Mouse (Mus musculus) hindbrain, embryonic 12.5 days (tissue): ENCODE data around the gene Dnah6. TPM values are rescaled to one million over a fixed set of nuclear protein-coding genes. Genes with fewer than 3 reads are reported as not detected.

ENCODE experiments used
- ATAC-seq: fragments of 200-750 bp; cut with Nextera tagmentation; 2 replicates; pipeline ENCODE4 v1.8.0; 2017; ENCODE audit warnings: moderate TSS enrichment; ENCODE audit not compliant: low FRiP score
- H3K27ac ChIP-seq: fragments of 300-500 bp; sonication (generic); 2 replicates; pipeline ENCODE4 v1.5.1; 2016; ENCODE audit warnings: mild to moderate bottlenecking
- H3K27me3 ChIP-seq: fragments of 300-500 bp; sonication (generic); 2 replicates; pipeline ENCODE4 v1.6.1; 2016; ENCODE audit warnings: mild to moderate bottlenecking
- H3K36me3 ChIP-seq: fragments of 300-500 bp; sonication (generic); 2 replicates; pipeline ENCODE4 v1.6.1; 2016; ENCODE audit warnings: mild to moderate bottlenecking
- H3K4me1 ChIP-seq: fragments of 300-500 bp; sonication (generic); 2 replicates; pipeline ENCODE4 v1.6.1; 2016
- H3K4me2 ChIP-seq: fragments of 300-500 bp; sonication (generic); replicated peaks from 2 replicates; pipeline ENCODE4 v1.6.1; 2016; ENCODE audit warnings: mild to moderate bottlenecking
- H3K4me3 ChIP-seq: fragments of 300-500 bp; sonication (generic); 2 replicates; pipeline ENCODE4 v1.5.1; 2016; ENCODE audit warnings: mild to moderate bottlenecking
- H3K9ac ChIP-seq: fragments of 300-500 bp; sonication (generic); 2 replicates; pipeline ENCODE4 v1.6.1; 2016; ENCODE audit warnings: mild to moderate bottlenecking, moderate library complexity
- H3K9me3 ChIP-seq: fragments of 300-500 bp; sonication (generic); replicated peaks from 2 replicates; pipeline ENCODE4 v1.6.1; 2016; ENCODE audit warnings: mild to moderate bottlenecking
- WGBS: fragments of 180-500 bp; shearing (Covaris S2); methylation state at CpG from one replicate; pipeline ENCODE4 v1.1.7; 2016; 5-methylcytosine and 5-hydroxymethylcytosine counted together
- polyA plus RNA-seq: library from polyadenylated mRNA; unstranded; fragments of >200 nt; fragmentation: Nextera tagmentation; extraction: Ambion mirVana; gene quantifications from 2 replicates; pipeline ENCODE4 v1.2.1, GENCODE M21; 2016

Gene Dnah6
- polyA plus RNA-seq, 1 experiment from 2014 or later = 0.50 TPM

DNA sequence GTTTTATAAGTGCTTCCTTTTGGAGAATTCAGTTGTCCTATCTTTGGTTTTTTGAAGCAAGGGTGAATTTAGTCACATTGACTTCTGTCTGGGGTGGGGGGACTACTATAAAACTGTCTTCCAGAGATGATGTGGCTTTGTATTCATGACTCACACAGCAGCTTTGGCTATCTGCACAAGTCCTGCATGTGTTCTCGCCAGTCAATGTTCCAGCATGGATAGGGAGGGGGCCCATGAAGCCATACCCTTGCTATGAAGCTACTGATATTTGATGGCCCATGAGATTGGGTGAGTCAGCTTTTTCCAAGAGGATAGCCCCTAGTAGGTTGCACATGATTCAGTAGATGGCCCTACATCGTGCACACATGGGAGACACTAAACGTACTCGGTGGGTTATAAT, 128.3 kb downstream of the Dnah6 start:
- no peaks in the 10 kb centered on the region for H3K4me1 ChIP-seq
- no peak overlapping the region for H3K4me3 ChIP-seq
- H3K36me3 ChIP-seq = no peaks in the 10 kb centered on the region
- 94% methylated on average over 4 of the region's 4 CpGs for WGBS
- no peak for ATAC-seq
- no peak overlapping the region for H3K4me2 ChIP-seq
- H3K9me3 ChIP-seq = no peaks in the 10 kb centered on the region; the same call in 1 of the 2 replicates
- no peak overlapping the region for H3K9ac ChIP-seq
- no peak overlapping the region for H3K27ac ChIP-seq
- no peaks in the 10 kb centered on the region for H3K27me3 ChIP-seq

DNA sequence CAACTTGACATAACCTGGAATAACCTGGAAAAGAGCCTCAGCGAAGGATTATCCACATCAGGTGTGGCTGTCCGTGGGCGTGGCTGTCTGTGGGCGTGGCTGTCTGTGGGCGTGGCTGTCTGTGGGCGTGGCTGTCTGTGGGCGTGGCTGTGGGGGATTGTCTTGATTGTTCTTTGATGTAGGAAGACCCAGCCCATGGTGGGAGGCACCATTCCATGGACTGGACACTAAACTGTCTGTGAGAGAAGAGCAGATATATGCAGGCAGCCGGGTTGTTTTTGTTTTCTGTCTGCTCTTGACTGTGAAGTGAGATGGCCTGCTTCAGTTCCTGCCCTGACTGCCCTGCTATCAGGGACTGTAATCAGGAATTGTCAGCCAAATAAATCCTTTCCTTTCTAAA, 130.6 kb downstream of the Dnah6 start:
- Histone ChIP-seq H3K4me1 (no peaks in the 10 kb centered on the region), H3K9me3 (no peaks in the 10 kb centered on the region), H3K36me3 (no peaks in the 10 kb centered on the region), H3K4me2 (no peak overlapping the region), H3K9ac (no peak overlapping the region), H3K27ac (no peak overlapping the region), H3K4me3 (no peak overlapping the region), H3K27me3 (no peaks in the 10 kb centered on the region)
- WGBS = 79% methylated on average over 8 of the region's 8 CpGs
- no peak for ATAC-seq

DNA sequence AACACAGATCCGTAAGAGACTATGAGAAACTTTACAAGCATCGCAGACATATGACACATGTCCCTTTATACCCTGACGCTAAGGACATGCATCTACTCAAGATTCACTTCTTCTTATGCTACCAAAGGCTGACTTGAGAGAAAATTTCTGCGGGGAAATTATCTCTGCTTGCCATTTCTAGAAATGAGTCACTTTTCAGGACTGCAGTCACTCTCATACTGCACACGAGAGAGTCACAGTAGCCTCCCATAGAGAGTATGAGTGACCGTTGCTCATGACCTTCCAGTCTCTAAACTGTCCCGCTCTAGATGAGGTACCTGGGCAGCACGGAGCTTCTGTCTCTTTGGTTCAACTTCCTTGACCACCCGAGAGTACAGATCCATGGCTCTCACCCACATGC, 138.9 kb downstream of the Dnah6 start:
- no peak overlapping the region for H3K4me3 ChIP-seq
- H3K9ac ChIP-seq = no peak overlapping the region
- WGBS = 93% methylated on average over 9 of the region's 9 CpGs
- no peaks in the 10 kb centered on the region for H3K4me1 ChIP-seq
- H3K36me3 ChIP-seq = no peaks in the 10 kb centered on the region
- H3K27ac ChIP-seq = no peak overlapping the region
- H3K9me3 ChIP-seq = no peaks in the 10 kb centered on the region; the same call in 1 of the 2 replicates
- no peak overlapping the region for H3K4me2 ChIP-seq
- ATAC-seq = no peak
- H3K27me3 ChIP-seq = no peaks in the 10 kb centered on the region

DNA sequence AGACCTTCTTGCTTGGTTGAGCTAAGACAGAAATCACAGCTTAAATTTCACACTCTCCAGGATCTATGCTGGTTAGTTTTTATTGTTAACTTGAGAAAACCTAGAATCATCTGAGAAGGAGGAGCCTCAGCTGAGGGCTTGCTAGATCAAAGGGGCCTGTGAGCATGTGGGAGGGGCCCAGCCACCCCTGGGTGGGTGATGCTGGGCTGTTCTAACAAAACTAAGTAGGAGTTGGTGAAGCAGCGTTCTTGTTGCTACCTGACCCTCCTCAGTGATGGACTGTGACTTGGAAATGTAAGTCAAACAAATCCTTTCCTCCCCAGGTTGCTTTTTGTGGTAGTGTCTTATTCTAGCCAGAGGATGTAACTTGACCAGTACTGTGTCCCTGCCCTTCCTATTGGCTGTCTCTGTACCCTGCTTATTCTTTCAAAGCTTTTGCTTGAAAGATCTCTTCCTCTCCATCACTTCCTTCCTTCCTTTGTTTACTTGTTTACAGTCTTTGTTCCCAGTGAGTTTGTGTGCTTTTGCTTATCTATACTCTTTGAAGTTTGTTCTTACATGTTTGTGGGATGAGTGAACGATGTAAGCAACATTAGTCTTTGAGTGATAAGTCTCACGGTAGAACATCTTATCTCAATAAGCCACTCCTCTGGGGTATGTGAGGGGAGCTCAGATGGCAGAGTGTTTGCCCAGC, 149.2 kb downstream of the Dnah6 start:
- WGBS = 77% methylated on average over 3 of the region's 3 CpGs
- Histone ChIP-seq H3K4me2 (no peak overlapping the region), H3K27me3 (no peaks in the 10 kb centered on the region), H3K9me3 (no peaks in the 10 kb centered on the region), H3K9ac (no peak overlapping the region), H3K4me3 (no peak overlapping the region), H3K36me3 (no peaks in the 10 kb centered on the region), H3K4me1 (no peaks in the 10 kb centered on the region), H3K27ac (no peak overlapping the region)
- no peak for ATAC-seq

DNA sequence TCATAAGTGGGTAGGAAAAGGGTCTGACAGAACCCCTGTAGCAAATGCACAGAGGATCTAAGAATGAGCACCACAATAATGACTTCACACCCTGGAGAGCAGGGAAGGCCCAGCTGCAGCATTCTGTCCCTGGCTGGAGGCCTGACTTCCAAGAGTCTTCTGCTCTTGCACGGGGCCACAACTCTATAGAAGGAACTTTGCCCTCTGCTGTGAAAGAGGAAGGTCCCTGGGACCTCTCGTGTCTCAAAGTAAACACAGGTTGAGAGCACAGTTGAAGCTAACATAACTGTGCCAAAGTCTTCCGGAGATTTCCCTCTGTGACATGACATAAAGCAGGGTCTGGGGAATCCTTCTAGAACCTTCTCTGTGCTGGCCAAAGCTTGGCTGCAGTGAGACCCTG, 150.2 kb downstream of the Dnah6 start:
- no peaks in the 10 kb centered on the region for H3K27me3 ChIP-seq
- H3K9ac ChIP-seq = no peak overlapping the region
- H3K27ac ChIP-seq = no peak overlapping the region
- ATAC-seq = no peak
- H3K4me1 ChIP-seq = no peaks in the 10 kb centered on the region
- no peaks in the 10 kb centered on the region for H3K9me3 ChIP-seq
- no peaks in the 10 kb centered on the region for H3K36me3 ChIP-seq
- H3K4me3 ChIP-seq = no peak overlapping the region
- no peak overlapping the region for H3K4me2 ChIP-seq
- 82% methylated on average over 3 of the region's 3 CpGs for WGBS

DNA sequence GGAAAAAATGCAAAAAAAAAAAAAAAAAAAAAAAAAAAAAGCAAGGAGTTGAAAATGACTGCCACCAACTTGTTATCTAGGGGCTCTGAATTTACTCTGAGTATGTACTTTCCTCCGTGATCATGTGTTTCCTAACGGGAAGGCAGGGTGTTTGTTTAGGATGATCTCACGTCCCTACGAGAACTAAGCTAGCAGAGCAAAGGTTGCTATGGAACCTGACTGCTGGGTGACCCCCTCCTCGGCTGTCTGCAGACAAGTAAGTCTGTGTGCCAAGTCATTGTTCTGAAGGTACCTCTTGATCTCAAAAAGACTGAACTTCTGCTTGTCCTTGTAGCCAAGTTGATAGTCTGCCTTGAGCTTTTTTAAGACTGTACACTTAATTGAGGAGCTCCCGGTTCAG, 150.8 kb downstream of the Dnah6 start:
- Histone ChIP-seq H3K9me3 (no peaks in the 10 kb centered on the region), H3K4me1 (no peaks in the 10 kb centered on the region), H3K27me3 (no peaks in the 10 kb centered on the region), H3K4me2 (no peak overlapping the region), H3K36me3 (no peaks in the 10 kb centered on the region), H3K4me3 (no peak overlapping the region), H3K9ac (no peak overlapping the region), H3K27ac (no peak overlapping the region)
- no peak for ATAC-seq
- 80% methylated on average over 6 of the region's 6 CpGs for WGBS

DNA sequence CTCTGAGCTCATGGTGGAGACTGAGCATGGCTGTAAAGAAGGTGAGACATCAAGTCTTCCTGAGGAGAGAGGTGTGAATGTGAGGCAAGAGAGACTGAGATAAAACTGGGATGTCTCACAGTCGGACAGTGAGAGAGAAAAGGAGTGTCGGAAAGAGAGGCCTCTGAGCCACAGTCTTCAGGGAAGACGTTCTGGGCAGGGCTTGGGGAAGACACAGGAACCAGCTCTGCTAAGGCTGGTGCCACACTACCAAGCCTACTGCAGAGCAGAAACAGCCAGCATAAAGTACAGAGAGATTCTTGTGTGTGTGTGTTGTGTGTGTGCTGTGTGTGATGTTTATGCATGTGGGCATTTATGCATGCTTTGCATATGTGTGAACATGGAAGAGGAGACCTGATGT, 156.9 kb downstream of the Dnah6 start:
- no peaks in the 10 kb centered on the region for H3K4me1 ChIP-seq
- ATAC-seq = no peak
- no peaks in the 10 kb centered on the region for H3K36me3 ChIP-seq
- H3K9ac ChIP-seq = no peak overlapping the region
- no peak overlapping the region for H3K4me2 ChIP-seq
- H3K4me3 ChIP-seq = no peak overlapping the region
- 78% methylated on average over 3 of the region's 3 CpGs for WGBS
- H3K27ac ChIP-seq = no peak overlapping the region
- H3K9me3 ChIP-seq = no peaks in the 10 kb centered on the region
- H3K27me3 ChIP-seq = no peaks in the 10 kb centered on the region

DNA sequence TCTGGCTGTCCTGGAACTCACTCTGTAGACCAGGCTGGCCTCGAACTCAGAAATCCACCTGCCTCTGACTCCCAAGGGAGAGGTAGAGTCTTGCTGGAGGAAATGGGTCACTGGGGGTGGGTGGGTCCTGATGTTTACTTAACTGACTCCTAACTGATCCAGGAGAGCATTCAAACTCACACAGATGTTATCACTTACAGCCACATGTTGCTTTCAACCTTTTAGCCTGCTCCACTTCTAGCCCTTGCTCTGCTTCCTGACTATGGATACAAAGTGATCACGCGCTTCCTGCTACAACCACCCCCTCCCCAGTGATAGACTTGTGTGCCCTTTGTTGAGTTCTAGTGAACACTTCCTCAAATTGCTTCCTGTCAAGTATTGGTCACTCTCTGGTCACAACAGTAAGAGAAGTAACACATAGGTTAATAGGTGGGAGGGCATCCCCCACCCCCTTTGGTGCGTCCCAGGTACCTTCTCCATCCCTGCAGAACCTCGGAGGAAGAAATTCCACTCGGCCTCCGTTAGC, 161.8 kb downstream of the Dnah6 start:
- no peak overlapping the region for H3K4me2 ChIP-seq
- no peaks in the 10 kb centered on the region for H3K4me1 ChIP-seq
- WGBS = 78% methylated on average over 7 of the region's 7 CpGs
- no peak for ATAC-seq
- no peak overlapping the region for H3K9ac ChIP-seq
- H3K36me3 ChIP-seq = no peaks in the 10 kb centered on the region
- no peak overlapping the region for H3K27ac ChIP-seq
- H3K4me3 ChIP-seq = no peak overlapping the region
- no peaks in the 10 kb centered on the region for H3K27me3 ChIP-seq
- no peaks in the 10 kb centered on the region; the same call in 1 of the 2 replicates for H3K9me3 ChIP-seq

DNA sequence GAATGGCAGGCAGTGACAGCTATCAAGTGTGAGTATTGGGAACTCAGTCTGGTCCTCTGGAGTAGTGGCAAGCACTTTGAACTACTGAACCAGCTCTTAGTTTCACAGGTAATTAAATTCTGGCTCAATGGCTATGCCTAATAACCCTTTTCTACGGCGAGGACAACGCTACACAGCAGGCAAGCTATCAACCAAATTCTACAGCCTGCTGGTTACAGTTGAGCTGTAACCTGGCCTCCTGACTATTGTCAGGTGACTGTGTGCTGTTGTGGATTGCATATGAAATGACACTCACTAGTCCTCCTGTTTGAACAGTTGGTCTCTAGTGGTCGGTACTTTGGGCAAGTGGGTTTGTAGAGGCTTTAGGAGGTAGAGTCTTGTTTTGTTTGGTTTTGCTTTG, 162.3 kb downstream of the Dnah6 start:
- no peak overlapping the region for H3K4me3 ChIP-seq
- no peaks in the 10 kb centered on the region; the same call in 1 of the 2 replicates for H3K9me3 ChIP-seq
- H3K27ac ChIP-seq = no peak overlapping the region
- H3K36me3 ChIP-seq = no peaks in the 10 kb centered on the region
- no peak overlapping the region for H3K4me2 ChIP-seq
- H3K27me3 ChIP-seq = no peaks in the 10 kb centered on the region
- 90% methylated on average over 4 of the region's 4 CpGs for WGBS
- no peak overlapping the region for H3K9ac ChIP-seq
- no peak for ATAC-seq
- no peaks in the 10 kb centered on the region for H3K4me1 ChIP-seq

DNA sequence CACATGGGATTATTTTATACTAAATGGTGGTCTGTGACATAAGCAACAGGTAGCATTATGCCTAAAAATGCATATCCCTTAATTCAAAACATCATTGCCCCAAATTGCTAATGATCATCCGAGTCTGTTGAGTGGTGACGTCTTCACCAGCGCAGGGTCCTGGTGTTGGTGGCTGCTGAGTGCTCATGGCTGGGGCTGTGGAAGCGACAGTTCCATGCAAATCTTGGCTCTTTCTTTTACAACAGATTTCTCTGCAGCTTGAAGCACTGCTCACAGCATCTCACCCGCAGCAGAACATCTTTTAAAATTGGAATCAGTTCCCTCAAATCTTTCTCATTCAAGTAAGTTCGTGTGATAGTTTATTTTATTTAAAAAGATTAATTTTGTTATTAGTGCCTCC, 166.1 kb downstream of the Dnah6 start:
- ATAC-seq = no peak
- WGBS = 93% methylated on average over 6 of the region's 6 CpGs

DNA sequence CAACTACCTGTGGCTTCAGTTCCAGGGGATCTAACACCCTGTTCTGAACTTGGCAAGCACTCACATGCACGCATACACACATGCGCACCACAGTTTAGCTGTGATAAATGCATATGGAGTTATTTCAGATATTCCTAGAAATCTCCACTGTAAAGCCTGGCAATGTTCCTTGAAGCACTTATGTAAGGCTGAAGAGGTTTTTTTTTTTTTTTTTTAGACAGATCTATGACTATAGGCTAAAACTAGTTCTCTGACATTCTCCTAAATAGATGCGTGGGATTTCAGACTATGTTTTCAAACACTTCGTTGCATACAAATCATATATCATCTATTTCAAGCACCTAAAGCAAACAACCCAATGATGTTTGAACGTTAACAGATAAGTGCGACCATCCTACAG, 166.6 kb downstream of the Dnah6 start:
- H3K4me3 ChIP-seq = no peak overlapping the region
- H3K4me2 ChIP-seq = no peak overlapping the region
- no peak for ATAC-seq
- H3K9me3 ChIP-seq = no peaks in the 10 kb centered on the region; the same call in 1 of the 2 replicates
- H3K9ac ChIP-seq = no peak overlapping the region
- no peaks in the 10 kb centered on the region for H3K4me1 ChIP-seq
- WGBS = 93% methylated on average over 6 of the region's 6 CpGs
- H3K36me3 ChIP-seq = no peaks in the 10 kb centered on the region
- no peaks in the 10 kb centered on the region for H3K27me3 ChIP-seq
- no peak overlapping the region for H3K27ac ChIP-seq

More for the DNA sequence above, 166.1 kb downstream of the Dnah6 start:
- Histone ChIP-seq H3K4me1 (no peaks in the 10 kb centered on the region), H3K27me3 (no peaks in the 10 kb centered on the region), H3K9me3 (no peaks in the 10 kb centered on the region; the same call in 1 of the 2 replicates), H3K4me3 (no peak overlapping the region), H3K36me3 (no peaks in the 10 kb centered on the region), H3K27ac (no peak overlapping the region), H3K4me2 (no peak overlapping the region), H3K9ac (no peak overlapping the region)

DNA sequence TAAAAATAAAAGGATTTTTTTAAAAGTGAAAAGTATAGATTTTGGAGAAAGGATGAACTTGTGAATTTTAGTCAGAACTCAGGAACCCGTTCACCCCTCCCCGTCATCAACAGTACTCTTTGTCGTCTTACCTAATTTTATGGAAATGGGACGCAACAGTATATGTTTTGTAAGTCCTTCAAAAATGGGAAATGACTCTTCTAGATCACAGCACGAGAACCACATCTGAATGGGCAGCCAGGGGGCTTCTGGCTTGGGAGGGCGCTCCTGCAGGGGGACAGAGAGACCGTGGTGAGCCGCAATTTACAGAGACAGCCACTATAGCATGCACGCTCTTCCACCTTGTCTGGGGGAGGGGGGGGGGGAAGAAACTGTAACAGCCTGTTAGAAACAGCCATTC, 167.9 kb downstream of the Dnah6 start:
- no peak overlapping the region for H3K4me3 ChIP-seq
- no peak overlapping the region for H3K9ac ChIP-seq
- H3K27me3 ChIP-seq = no peaks in the 10 kb centered on the region
- WGBS = 89% methylated on average over 9 of the region's 9 CpGs
- no peak overlapping the region for H3K4me2 ChIP-seq
- no peak for ATAC-seq
- no peaks in the 10 kb centered on the region for H3K4me1 ChIP-seq
- H3K27ac ChIP-seq = no peak overlapping the region
- no peaks in the 10 kb centered on the region; the same call in 1 of the 2 replicates for H3K9me3 ChIP-seq
- no peaks in the 10 kb centered on the region for H3K36me3 ChIP-seq

DNA sequence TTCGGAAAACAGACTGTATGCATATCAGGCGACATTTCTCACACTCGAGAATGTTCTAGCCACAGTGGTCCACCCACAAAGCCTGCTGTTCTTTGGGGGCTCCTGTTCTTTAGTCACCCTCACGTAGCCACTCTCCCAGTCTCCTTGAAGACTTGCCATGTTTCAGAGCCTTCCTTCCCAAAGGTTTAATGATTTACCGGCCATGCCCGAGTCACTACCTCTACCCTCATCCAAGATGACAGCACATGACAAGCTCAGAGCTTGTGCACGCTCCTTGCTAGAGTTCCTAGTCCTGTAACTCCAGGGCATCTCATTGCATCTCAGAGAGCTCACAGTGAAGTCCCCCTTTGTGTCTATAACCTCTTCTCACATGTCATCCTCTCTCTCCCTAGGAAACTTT, 174.2 kb downstream of the Dnah6 start:
- H3K36me3 ChIP-seq = no peaks in the 10 kb centered on the region
- WGBS = 87% methylated on average over 7 of the region's 7 CpGs
- no peak for ATAC-seq

More for the DNA sequence above, 174.2 kb downstream of the Dnah6 start:
- Histone ChIP-seq H3K4me3 (no peak overlapping the region), H3K4me2 (no peak overlapping the region), H3K9ac (no peak overlapping the region), H3K27ac (no peak overlapping the region), H3K27me3 (no peaks in the 10 kb centered on the region), H3K9me3 (no peaks in the 10 kb centered on the region), H3K4me1 (no peaks in the 10 kb centered on the region)
